Mouse (Mus musculus) MEL (cell line): ENCODE measurements around the gene Schip1. TPM values are rescaled to one million over a fixed set of nuclear protein-coding genes. Genes with fewer than 3 reads are reported as not detected.

ENCODE experiments used
- DNase-seq: peaks from one replicate; pipeline ENCODE4 v3.0.0; 2011; ENCODE audit warnings: low read depth, low spot score
- H3K27ac ChIP-seq: 2 replicates; pipeline ENCODE4 v1.5.1; 2012; ENCODE audit warnings: low read depth, mild to moderate bottlenecking, control low read depth, low read length, moderate library complexity; ENCODE audit not compliant: control insufficient read depth
- H3K27me3 ChIP-seq, 2 experiments: fragments of 150-350 bp in 1 of 2; sonication (generic) in 1 of 2; 2 replicates each; pipeline ENCODE4 v1.6.1; 2012; ENCODE audit warnings: low read length in 2 of 2, mild to moderate bottlenecking in 2 of 2, improper control_type of control experiment in 1 of 2, moderate library complexity in 1 of 2; ENCODE audit not compliant: insufficient read depth in 2 of 2, control insufficient read depth in 1 of 2
- H3K36me3 ChIP-seq, 2 experiments: 2 replicates each; pipeline ENCODE4 v1.6.1; 2012 to 2014; ENCODE audit warnings: low read length in 2 of 2, improper control_type of control experiment in 1 of 2, inconsistent platforms in 1 of 2, mild to moderate bottlenecking in 1 of 2; ENCODE audit not compliant: insufficient read depth in 2 of 2, control insufficient read depth in 1 of 2
- H3K4me1 ChIP-seq, 2 experiments: fragments of 150-350 bp in 1 of 2; sonication (generic) in 1 of 2; 2 replicates each; pipeline ENCODE4 v1.6.1; 2012; ENCODE audit warnings: low read length in 2 of 2, improper control_type of control experiment in 1 of 2, mild to moderate bottlenecking in 1 of 2; ENCODE audit not compliant: insufficient read depth in 2 of 2, control insufficient read depth in 1 of 2
- H3K4me3 ChIP-seq, 2 experiments: fragments of 150-350 bp in 1 of 2; sonication (generic) in 1 of 2; 2 replicates each; pipeline ENCODE4 v1.5.1; 2012; ENCODE audit warnings: low read depth in 2 of 2, low read length in 2 of 2, mild to moderate bottlenecking in 2 of 2, moderate library complexity in 2 of 2, control low read depth in 1 of 2, improper control_type of control experiment in 1 of 2; ENCODE audit not compliant: control insufficient read depth in 1 of 2, insufficient read depth in 1 of 2
- H3K79me2 ChIP-seq: 2 replicates; pipeline ENCODE4 v1.6.1; 2012; ENCODE audit warnings: mild to moderate bottlenecking, low read length, moderate library complexity; ENCODE audit not compliant: control insufficient read depth, poor library complexity, insufficient read depth
- H3K9ac ChIP-seq: 2 replicates; pipeline ENCODE4 v1.6.1; 2012; ENCODE audit warnings: low read depth, mild to moderate bottlenecking, control low read depth, low read length, moderate library complexity; ENCODE audit not compliant: control insufficient read depth, poor library complexity, severe bottlenecking
- H3K9me3 ChIP-seq: fragments of 150-350 bp; sonication (generic); replicated peaks from 2 replicates; pipeline ENCODE4 v1.6.1; 2012; ENCODE audit warnings: mild to moderate bottlenecking, low read length, improper control_type of control experiment, moderate library complexity; ENCODE audit not compliant: insufficient read depth
- BHLHE40 ChIP-seq: IDR thresholded peaks from 2 replicates; pipeline ENCODE4 v1.6.1; 2012; ENCODE audit warnings: low read depth, mild to moderate bottlenecking, inconsistent platforms, low read length, improper control_type of control experiment, borderline replicate concordance
- CHD1 ChIP-seq: IDR thresholded peaks from 2 replicates; pipeline ENCODE4 v1.6.1; 2012; ENCODE audit warnings: low read depth, mild to moderate bottlenecking, inconsistent platforms, low read length, improper control_type of control experiment
- CHD2 ChIP-seq: IDR thresholded peaks from 2 replicates; pipeline ENCODE4 v1.6.1; 2011; ENCODE audit warnings: low read length, improper control_type of control experiment
- E2F4 ChIP-seq: IDR thresholded peaks from 2 replicates; pipeline ENCODE4 v1.6.1; 2011; ENCODE audit warnings: low read depth, low read length, improper control_type of control experiment, borderline replicate concordance
- ELF1 ChIP-seq: IDR thresholded peaks from 2 replicates; pipeline ENCODE4 v1.6.1; 2014; ENCODE audit warnings: low read depth, mild to moderate bottlenecking, inconsistent platforms, low read length, improper control_type of control experiment, moderate library complexity
- EP300 ChIP-seq, 2 experiments: IDR thresholded peaks; 2 replicates each; pipeline ENCODE4 v1.6.1; 2011; ENCODE audit warnings: improper control_type of control experiment in 2 of 2, low read length in 2 of 2, low read depth in 1 of 2, mild to moderate bottlenecking in 1 of 2
- ETS1 ChIP-seq: IDR thresholded peaks from 2 replicates; pipeline ENCODE4 v1.6.1; 2012; ENCODE audit warnings: low read depth, mild to moderate bottlenecking, inconsistent platforms, low read length, improper control_type of control experiment, moderate library complexity
- GABPA ChIP-seq: IDR thresholded peaks from 2 replicates; pipeline ENCODE4 v1.6.1; 2012; ENCODE audit warnings: low read depth, mild to moderate bottlenecking, inconsistent platforms, low read length, improper control_type of control experiment, moderate library complexity
- KAT2A ChIP-seq: conservative IDR thresholded peaks from 2 replicates; pipeline ENCODE4 v1.6.1; 2012; ENCODE audit warnings: low read depth, low read length, improper control_type of control experiment, inconsistent platforms
- MAX ChIP-seq: IDR thresholded peaks from 2 replicates; pipeline ENCODE4 v1.6.1; 2011; ENCODE audit warnings: low read length, improper control_type of control experiment
- MAZ ChIP-seq: IDR thresholded peaks from 2 replicates; pipeline ENCODE4 v1.6.1; 2012; ENCODE audit warnings: low read depth, mild to moderate bottlenecking, inconsistent platforms, low read length, improper control_type of control experiment
- MEF2A ChIP-seq: IDR thresholded peaks from 2 replicates; pipeline ENCODE4 v1.6.1; 2014; ENCODE audit warnings: low read depth, mild to moderate bottlenecking, inconsistent platforms, low read length, improper control_type of control experiment; ENCODE audit not compliant: poor library complexity, insufficient replicate concordance, severe bottlenecking; ENCODE audit errors: extremely low read depth
- MXI1 ChIP-seq: IDR thresholded peaks from 2 replicates; pipeline ENCODE4 v1.6.1; 2011; ENCODE audit warnings: mild to moderate bottlenecking, low read depth, low read length, improper control_type of control experiment
- MYB ChIP-seq: IDR thresholded peaks from 2 replicates; pipeline ENCODE4 v1.6.1; 2011; ENCODE audit warnings: mild to moderate bottlenecking, low read depth, low read length, improper control_type of control experiment
- MYC ChIP-seq: IDR thresholded peaks from 2 replicates; pipeline ENCODE4 v1.6.1; 2011; ENCODE audit warnings: low read depth, mild to moderate bottlenecking, low read length, improper control_type of control experiment, moderate library complexity
- NELFE ChIP-seq: IDR thresholded peaks from 2 replicates; pipeline ENCODE4 v1.6.1; 2011; ENCODE audit warnings: low read depth, low read length, improper control_type of control experiment
- NRF1 ChIP-seq: IDR thresholded peaks from 2 replicates; pipeline ENCODE4 v1.6.1; 2014; ENCODE audit warnings: low read depth, mild to moderate bottlenecking, inconsistent platforms, low read length, improper control_type of control experiment, moderate library complexity; ENCODE audit not compliant: poor library complexity, insufficient read depth, severe bottlenecking
- POLR2AphosphoS2 ChIP-seq: IDR thresholded peaks from 2 replicates; pipeline ENCODE4 v1.6.1; 2011; ENCODE audit warnings: low read length, improper control_type of control experiment
- SIN3A ChIP-seq: IDR thresholded peaks from 2 replicates; pipeline ENCODE4 v1.6.1; 2012; ENCODE audit warnings: low read length, improper control_type of control experiment, inconsistent platforms
- SMC3 ChIP-seq: IDR thresholded peaks from 2 replicates; pipeline ENCODE4 v1.6.1; 2011; ENCODE audit warnings: low read depth, low read length, improper control_type of control experiment
- TAL1 ChIP-seq: IDR thresholded peaks from 2 replicates; pipeline ENCODE4 v1.6.1; 2012; ENCODE audit warnings: mild to moderate bottlenecking, inconsistent platforms, low read length, moderate library complexity, mixed read lengths
- TCF12 ChIP-seq: IDR thresholded peaks from 2 replicates; pipeline ENCODE4 v1.6.1; 2014; ENCODE audit warnings: low read depth, mild to moderate bottlenecking, inconsistent platforms, low read length, improper control_type of control experiment, moderate library complexity
- UBTF ChIP-seq: IDR thresholded peaks from 2 replicates; pipeline ENCODE4 v1.6.1; 2012; ENCODE audit warnings: low read depth, mild to moderate bottlenecking, inconsistent platforms, low read length, improper control_type of control experiment, moderate library complexity, borderline replicate concordance; ENCODE audit not compliant: insufficient read depth
- USF1 ChIP-seq: IDR thresholded peaks from 2 replicates; pipeline ENCODE4 v1.6.1; 2014; ENCODE audit warnings: low read depth, mild to moderate bottlenecking, inconsistent platforms, low read length, improper control_type of control experiment, moderate library complexity
- USF2 ChIP-seq, 2 experiments: IDR thresholded peaks; 2 replicates each; pipeline ENCODE4 v1.6.1; 2011 to 2012; ENCODE audit warnings: improper control_type of control experiment in 2 of 2, low read length in 2 of 2, borderline replicate concordance in 1 of 2, inconsistent platforms in 1 of 2, low read depth in 1 of 2, mild to moderate bottlenecking in 1 of 2; ENCODE audit not compliant: insufficient read depth in 1 of 2
- ZC3H11A ChIP-seq: IDR thresholded peaks from 2 replicates; pipeline ENCODE4 v1.6.1; 2012; ENCODE audit warnings: low read depth, mild to moderate bottlenecking, inconsistent platforms, low read length, improper control_type of control experiment
- ZKSCAN1 ChIP-seq: IDR thresholded peaks from 2 replicates; pipeline ENCODE4 v1.6.1; 2012; ENCODE audit warnings: low read depth, mild to moderate bottlenecking, inconsistent platforms, low read length, improper control_type of control experiment, moderate library complexity
- ZNF384 ChIP-seq: IDR thresholded peaks from 2 replicates; pipeline ENCODE4 v1.6.1; 2012; ENCODE audit warnings: low read depth, mild to moderate bottlenecking, inconsistent platforms, low read length, improper control_type of control experiment
- polyA plus RNA-seq, 2 experiments: library from polyadenylated mRNA; stranded (reverse) in 1 of 2; unstranded in 1 of 2; fragments of >175 nt in 1 of 2; fragments of >200 nt in 1 of 2; gene quantifications; 2 replicates each; pipeline versions ENCODE4 v1.2.1 to v1.2.4; 2012; ENCODE audit warnings: low replicate concordance in 2 of 2, low read depth in 1 of 2; ENCODE audit not compliant: insufficient read length in 2 of 2, insufficient read depth in 1 of 2, missing spikeins in 1 of 2
- total RNA-seq: library from RNA; depleted of rRNA; stranded (reverse); fragments of 300-350 nt; gene quantifications from 2 replicates; pipeline ENCODE4 v1.2.3, GENCODE M21; 2012

Schip1 gene
- total and polyA plus RNA-seq, 3 experiments = 10.1 to 12.4 TPM; not detected in 1

DNA sequence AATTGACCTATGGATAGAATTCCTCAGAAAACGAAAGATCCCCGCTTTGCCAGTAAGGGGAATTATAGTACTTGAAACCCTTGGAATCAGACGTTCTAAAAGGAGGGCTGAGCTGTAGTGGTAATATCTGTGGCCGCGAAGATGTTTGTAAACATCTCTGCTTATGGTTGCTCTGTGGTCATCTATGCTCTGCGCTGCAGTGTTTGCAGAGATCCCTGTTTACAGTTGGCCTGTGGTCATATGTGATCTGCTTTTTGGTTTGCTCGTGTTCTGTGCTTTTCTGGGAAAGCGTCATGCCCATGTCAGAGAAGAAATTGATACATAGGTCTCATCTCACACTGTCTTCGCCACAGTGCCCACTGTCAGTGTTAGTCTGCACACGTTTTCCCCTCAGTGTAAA, 528.0 kb downstream of the Schip1 start:
- Histone ChIP-seq H3K9ac (no peak overlapping the region), H3K27ac (no peak overlapping the region), H3K9me3 (no peaks in the 10 kb centered on the region), H3K79me2 (no peaks in the 10 kb centered on the region), H3K27me3 (no peaks in the 10 kb centered on the region), H3K36me3 (no peaks in the 10 kb centered on the region), H3K4me1 (no peaks in the 10 kb centered on the region)
- TF ChIP-seq MXI1 (no peak), TAL1 (no peak), ZNF384 (no peak), NRF1 (no peak), SIN3A (no peak), KAT2A (no peak), MEF2A (no peak), E2F4 (no peak), EP300 (IDR thresholded peaks at IDR 0.05; ENCODE audit: low read depth in 1 of 2, low read length in 2 of 2) (no peak), ZKSCAN1 (no peak), CHD1 (no peak), ZC3H11A (no peak), TCF12 (no peak), ELF1 (no peak), BHLHE40 (no peak), MAZ (no peak), SMC3 (no peak), NELFE (no peak), MAX (no peak), CHD2 (no peak)
- TF ChIP-seq, all 39 proteins: peak for 0
- no peak for DNase-seq
- H3K4me3 ChIP-seq = no peak overlapping the region

GRCm38 (mm10) chr3:68593073-68593867, 528.7 kb downstream of the Schip1 start:
- TF ChIP-seq UBTF (no peak), USF1 (no peak), E2F4 (no peak), MYB (no peak), GABPA (no peak), ZNF384 (no peak), MXI1 (no peak), USF2 (IDR thresholded peaks at IDR 0.05; ENCODE audit: borderline replicate concordance in 1 of 2, insufficient read depth in 1 of 2, low read depth in 1 of 2, low read length in 2 of 2) (no peak), SIN3A (no peak), POLR2AphosphoS2 (no peak), MYC (no peak), TAL1 (no peak), KAT2A (no peak), ETS1 (no peak), MEF2A (no peak), EP300 (IDR thresholded peaks at IDR 0.05; ENCODE audit: low read depth in 1 of 2, low read length in 2 of 2) (no peak)
- TF ChIP-seq, all 39 proteins: peak for 0
- no peaks in the 10 kb centered on the region for H3K79me2 ChIP-seq
- no peaks in the 10 kb centered on the region for H3K9me3 ChIP-seq
- no peaks in the 10 kb centered on the region for H3K36me3 ChIP-seq
- H3K4me1 ChIP-seq = no peaks in the 10 kb centered on the region
- no peak overlapping the region for H3K4me3 ChIP-seq
- no peak for DNase-seq
- no peaks in the 10 kb centered on the region for H3K27me3 ChIP-seq
- no peak overlapping the region for H3K27ac ChIP-seq
- no peak overlapping the region for H3K9ac ChIP-seq
